Mouse (Mus musculus) midbrain, embryonic 12.5 days (tissue): ENCODE data around the gene C130032M10Rik. TPM values are rescaled to one million over a fixed set of nuclear protein-coding genes. Genes with fewer than 3 reads are reported as not detected.

Experiments
- ATAC-seq: fragments of 200-750 bp; cut with Nextera tagmentation; 2 replicates; pipeline ENCODE4 v1.8.0; 2017; ENCODE audit warnings: low read depth, moderate TSS enrichment, moderate library complexity; ENCODE audit not compliant: low FRiP score
- H3K27ac ChIP-seq: fragments of 300-500 bp; sonication (generic); replicated peaks from 2 replicates; pipeline ENCODE4 v1.5.1; 2016; ENCODE audit warnings: mild to moderate bottlenecking
- H3K27me3 ChIP-seq: fragments of 300-500 bp; sonication (generic); 2 replicates; pipeline ENCODE4 v1.6.1; 2016; ENCODE audit warnings: mild to moderate bottlenecking
- H3K36me3 ChIP-seq: fragments of 300-500 bp; sonication (generic); 2 replicates; pipeline ENCODE4 v1.6.1; 2016
- H3K4me1 ChIP-seq: fragments of 300-500 bp; sonication (generic); 2 replicates; pipeline ENCODE4 v1.6.1; 2016
- H3K4me2 ChIP-seq: fragments of 300-500 bp; sonication (generic); replicated peaks from 2 replicates; pipeline ENCODE4 v1.6.1; 2016; ENCODE audit warnings: mild to moderate bottlenecking, moderate library complexity
- H3K4me3 ChIP-seq: fragments of 300-500 bp; sonication (generic); 2 replicates; pipeline ENCODE4 v1.5.1; 2016; ENCODE audit warnings: mild to moderate bottlenecking
- H3K9ac ChIP-seq: fragments of 300-500 bp; sonication (generic); replicated peaks from 2 replicates; pipeline ENCODE4 v1.6.1; 2016; ENCODE audit warnings: mild to moderate bottlenecking, moderate library complexity
- H3K9me3 ChIP-seq: fragments of 300-500 bp; sonication (generic); 2 replicates; pipeline ENCODE4 v1.6.1; 2016; ENCODE audit warnings: mild to moderate bottlenecking
- WGBS: fragments of 180-500 bp; shearing (Covaris S2); methylation state at CpG from one replicate; pipeline ENCODE4 v1.1.7; 2016; 5-methylcytosine and 5-hydroxymethylcytosine counted together
- polyA plus RNA-seq: library from polyadenylated mRNA; unstranded; fragments of >200 nt; fragmentation: Nextera tagmentation; extraction: Ambion mirVana; gene quantifications from 2 replicates; pipeline ENCODE4 v1.2.1, GENCODE M21; 2016

C130032M10Rik gene
- polyA plus RNA-seq, 1 experiment from 2014 or later, result 0.43 TPM

- no peak overlapping the region for H3K27ac ChIP-seq
- H3K4me2 ChIP-seq, result 0 out of 2 replicates have a peak overlapping the region, but pooled peaks have one; percentile 7
Observed at GRCm38 (mm10) chr9:114499783-114500515, 15.5 kb upstream of the C130032M10Rik start.

GRCm38 (mm10) chr9:114501111-114501510 is 14.4 kb upstream of the C130032M10Rik start:
- Histone ChIP-seq H3K9ac (no peak overlapping the region), H3K4me3 (no peak overlapping the region), H3K27ac (no peak overlapping the region), H3K4me2 (no peak overlapping the region), H3K27me3 (peaks cover 7% of the 10 kb centered on the region; the same call in 1 of the 2 replicates), H3K9me3 (no peaks in the 10 kb centered on the region), H3K4me1 (no peaks in the 10 kb centered on the region), H3K36me3 (no peaks in the 10 kb centered on the region)
- no peak for ATAC-seq
- WGBS, result 93% methylated on average over 7 of the region's 7 CpGs

More at GRCm38 (mm10) chr9:114499783-114500515, 15.5 kb upstream of the C130032M10Rik start:
- ATAC-seq, result 0 out of 2 replicates have a peak, but pooled peaks have one; percentile 23
- H3K9ac ChIP-seq, result no peak overlapping the region
- H3K4me3 ChIP-seq, result no peak overlapping the region
- peaks cover 7% of the 10 kb centered on the region; the same call in 1 of the 2 replicates for H3K27me3 ChIP-seq
- no peaks in the 10 kb centered on the region for H3K4me1 ChIP-seq
- H3K36me3 ChIP-seq, result no peaks in the 10 kb centered on the region
- whole genome bisulfite sequencing, result 23% methylated on average over 15 of the region's 15 CpGs
- H3K9me3 ChIP-seq, result no peaks in the 10 kb centered on the region

- no peaks in the 10 kb centered on the region for H3K9me3 ChIP-seq
- H3K36me3 ChIP-seq, result no peaks in the 10 kb centered on the region
- no peak overlapping the region for H3K4me2 ChIP-seq
- H3K9ac ChIP-seq, result no peak overlapping the region
- H3K4me1 ChIP-seq, result no peaks in the 10 kb centered on the region
- ATAC-seq, result no peak
- H3K27ac ChIP-seq, result no peak overlapping the region
- WGBS, result 98% methylated on average over 11 of the region's 11 CpGs
- H3K27me3 ChIP-seq, result peaks cover 7% of the 10 kb centered on the region; the same call in 1 of the 2 replicates
- no peak overlapping the region for H3K4me3 ChIP-seq
Observed at GRCm38 (mm10) chr9:114501913-114502312, 13.6 kb upstream of the C130032M10Rik start.

GRCm38 (mm10) chr9:114502711-114503427 is 12.6 kb upstream of the C130032M10Rik start:
- WGBS, result 71% methylated on average over 15 of the region's 15 CpGs
- H3K27ac ChIP-seq, result no peak overlapping the region
- peaks cover 7% of the 10 kb centered on the region; the same call in 1 of the 2 replicates for H3K27me3 ChIP-seq
- H3K9me3 ChIP-seq, result no peaks in the 10 kb centered on the region
- H3K4me3 ChIP-seq, result no peak overlapping the region
- no peak overlapping the region for H3K4me2 ChIP-seq
- ATAC-seq, result no peak
- no peak overlapping the region for H3K9ac ChIP-seq
- no peaks in the 10 kb centered on the region for H3K4me1 ChIP-seq
- H3K36me3 ChIP-seq, result 0 out of 2 replicates have a peak, but pooled peaks cover 1% of the 10 kb centered on the region

- Histone ChIP-seq H3K9ac (no peak within 1 kb of the TSS), H3K4me1 (no peaks in the 10 kb centered on the region), H3K4me3 (no peak within 1 kb of the TSS), H3K36me3 (peaks cover 13% of the 10 kb centered on the region; the same call in 1 of the 2 replicates), H3K27me3 (peaks cover 2% of the 10 kb centered on the region; the same call in 1 of the 2 replicates), H3K9me3 (no peaks in the 10 kb centered on the region), H3K4me2 (no peak within 1 kb of the TSS), H3K27ac (no peak within 1 kb of the TSS)
- no peak for ATAC-seq
- WGBS, result 89% methylated on average over 9 of the region's 9 CpGs
Observed at GRCm38 (mm10) chr9:114504816-114505215, 10.7 kb upstream of the C130032M10Rik start, which contains the start of gene Ccr4. Gene Ccr4, minus strand, starts transcription at chr9:114504916.

- Histone ChIP-seq H3K4me2 (no peak overlapping the region), H3K27ac (no peak overlapping the region), H3K4me3 (no peak overlapping the region), H3K27me3 (no peaks in the 10 kb centered on the region), H3K9me3 (no peaks in the 10 kb centered on the region), H3K36me3 (peaks cover 17% of the 10 kb centered on the region), H3K4me1 (no peaks in the 10 kb centered on the region), H3K9ac (no peak overlapping the region)
- no peak for ATAC-seq
- WGBS, result 88% methylated on average over 4 of the region's 4 CpGs
Observed at GRCm38 (mm10) chr9:114506564-114506963, 8.9 kb upstream of the C130032M10Rik start.

- H3K27ac ChIP-seq, result no peak overlapping the region
- no peak overlapping the region for H3K4me3 ChIP-seq
- peaks cover 24% of the 10 kb centered on the region for H3K36me3 ChIP-seq
- no peak overlapping the region for H3K9ac ChIP-seq
- H3K4me2 ChIP-seq, result no peak overlapping the region
- no peaks in the 10 kb centered on the region for H3K27me3 ChIP-seq
- WGBS, result 96% methylated on average over 9 of the region's 9 CpGs
- H3K4me1 ChIP-seq, result no peaks in the 10 kb centered on the region
- ATAC-seq, result no peak
- peaks cover 3% of the 10 kb centered on the region for H3K9me3 ChIP-seq
Observed at GRCm38 (mm10) chr9:114507421-114507820, 8.1 kb upstream of the C130032M10Rik start.

GRCm38 (mm10) chr9:114509785-114510184 is 5.7 kb upstream of the C130032M10Rik start:
- no peak for ATAC-seq

GRCm38 (mm10) chr9:114512831-114513230 is 2.7 kb upstream of the C130032M10Rik start:
- Histone ChIP-seq H3K36me3 (peaks cover 46% of the 10 kb centered on the region), H3K4me2 (no peak overlapping the region), H3K9ac (no peak overlapping the region), H3K4me3 (no peak overlapping the region), H3K27me3 (no peaks in the 10 kb centered on the region), H3K4me1 (no peaks in the 10 kb centered on the region), H3K9me3 (peaks cover 25% of the 10 kb centered on the region), H3K27ac (no peak overlapping the region)
- 96% methylated on average over 21 of the region's 21 CpGs for WGBS
- no peak for ATAC-seq

More at GRCm38 (mm10) chr9:114509785-114510184, 5.7 kb upstream of the C130032M10Rik start:
- WGBS, result 95% methylated on average over 9 of the region's 9 CpGs
- Histone ChIP-seq H3K4me1 (no peaks in the 10 kb centered on the region), H3K36me3 (peaks cover 46% of the 10 kb centered on the region), H3K9me3 (peaks cover 25% of the 10 kb centered on the region), H3K4me3 (no peak overlapping the region), H3K9ac (no peak overlapping the region), H3K27me3 (no peaks in the 10 kb centered on the region), H3K27ac (no peak overlapping the region), H3K4me2 (no peak overlapping the region)

- H3K36me3 ChIP-seq, result peaks cover 17% of the 10 kb centered on the region
- H3K4me2 ChIP-seq, result no peak overlapping the region
- WGBS, result 82% methylated on average over 13 of the region's 13 CpGs
Observed at GRCm38 (mm10) chr9:114517924-114518497, 2.5 kb downstream of the C130032M10Rik start.

GRCm38 (mm10) chr9:114518812-114519477 is 3.4 kb downstream of the C130032M10Rik start:
- no peak for ATAC-seq
- H3K4me2 ChIP-seq, result no peak overlapping the region
- no peaks in the 10 kb centered on the region for H3K4me1 ChIP-seq
- H3K9ac ChIP-seq, result no peak overlapping the region
- H3K36me3 ChIP-seq, result peaks cover 8% of the 10 kb centered on the region
- no peak overlapping the region for H3K27ac ChIP-seq
- no peak overlapping the region for H3K4me3 ChIP-seq
- 74% methylated on average over 9 of the region's 9 CpGs for WGBS
- H3K9me3 ChIP-seq, result peaks cover 7% of the 10 kb centered on the region; the same call in 1 of the 2 replicates
- no peaks in the 10 kb centered on the region for H3K27me3 ChIP-seq

More at GRCm38 (mm10) chr9:114517924-114518497, 2.5 kb downstream of the C130032M10Rik start:
- peaks cover 16% of the 10 kb centered on the region for H3K9me3 ChIP-seq
- H3K9ac ChIP-seq, result no peak overlapping the region
- no peak overlapping the region for H3K27ac ChIP-seq
- no peaks in the 10 kb centered on the region for H3K4me1 ChIP-seq
- H3K4me3 ChIP-seq, result no peak overlapping the region
- no peaks in the 10 kb centered on the region for H3K27me3 ChIP-seq
- no peak for ATAC-seq
